Comparison of ENCODE assay signal across 31 mouse cellular contexts in the genomic region with DNA sequence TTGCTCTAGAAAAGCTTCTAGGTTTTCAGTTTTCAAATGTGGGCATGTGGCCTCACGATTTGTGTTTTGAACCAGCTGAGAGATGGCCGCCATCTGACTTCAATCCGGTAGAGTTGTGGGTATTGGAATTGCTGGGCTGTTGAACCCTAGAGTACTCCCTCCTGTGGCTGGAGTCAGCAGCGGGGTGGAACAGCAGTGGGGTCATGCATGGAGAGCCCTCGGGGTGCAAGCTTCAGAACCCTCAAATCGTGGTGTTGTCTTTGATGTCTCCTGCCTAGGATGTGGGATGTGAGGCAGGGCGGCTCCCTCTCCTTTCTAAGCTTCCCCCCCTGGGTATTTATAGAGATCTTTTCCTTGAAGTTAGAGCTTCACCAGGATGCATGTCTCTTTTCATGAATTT. TPM values are rescaled to one million over a fixed set of nuclear protein-coding genes. Genes with fewer than 3 reads are reported as not detected.
"Had no signal": no experiment of that assay in that cellular context is flagged by ENCODE, and none has a peak within 500 bp of the region (broad histone marks: within the 10 kb centered on the region; RNA-seq: fewer than 3 reads in every experiment).

No protein-coding gene starts in this region.

- H3K4me1 ChIP-seq: heart, embryonic 13.5 days; heart, embryonic 15.5 days; hindbrain, embryonic 13.5 days; hindbrain, embryonic 15.5 days; kidney, embryonic 15.5 days; limb, embryonic 13.5 days; limb, embryonic 15.5 days; liver, embryonic 13.5 days had no signal

- DNase-seq: gastrocnemius, postnatal 14 days; gastrocnemius, postnatal 36 days; heart, adult 2 months; heart, postnatal 14 days; heart, postnatal 36 days; kidney, adult 11 months; kidney, adult 2 months; kidney, adult 9 months; kidney, postnatal 14 days; kidney, postnatal 36 days; layer of hippocampus, adult 9-11 months; layer of hippocampus, postnatal 36 days; left cerebral cortex, postnatal 4 days; liver, embryonic 13.5 days had no signal

- H3K27me3 ChIP-seq: heart, embryonic 13.5 days; heart, embryonic 15.5 days; hindbrain, embryonic 13.5 days; hindbrain, embryonic 15.5 days; kidney, embryonic 15.5 days; limb, embryonic 13.5 days; limb, embryonic 15.5 days; liver, embryonic 13.5 days had no signal

- H3K36me3 ChIP-seq: heart, embryonic 13.5 days; heart, embryonic 15.5 days; hindbrain, embryonic 13.5 days; hindbrain, embryonic 15.5 days; kidney, embryonic 15.5 days; limb, embryonic 13.5 days; limb, embryonic 15.5 days; liver, embryonic 13.5 days had no signal

- ATAC-seq: hindbrain, postnatal 0 days; intestine, embryonic 16.5 days had no signal

- H3K4me2 ChIP-seq: heart, embryonic 11.5 days; heart, embryonic 13.5 days; heart, embryonic 15.5 days; hindbrain, embryonic 13.5 days; hindbrain, embryonic 15.5 days; kidney, embryonic 15.5 days; limb, embryonic 13.5 days; limb, embryonic 15.5 days; liver, embryonic 11.5 days; liver, embryonic 13.5 days had no signal

- H3K9ac ChIP-seq: heart, embryonic 13.5 days; heart, embryonic 15.5 days; hindbrain, embryonic 13.5 days; hindbrain, embryonic 15.5 days; kidney, embryonic 15.5 days; limb, embryonic 13.5 days; limb, embryonic 15.5 days; liver, embryonic 13.5 days had no signal

- H3K4me3 ChIP-seq: heart, adult 2 months; heart, embryonic 13.5 days; heart, embryonic 15.5 days; hindbrain, embryonic 13.5 days; hindbrain, embryonic 15.5 days; kidney, embryonic 15.5 days; limb, embryonic 13.5 days; limb, embryonic 15.5 days; liver, embryonic 13.5 days had no signal

- H3K27ac ChIP-seq: heart, adult 2 months; heart, embryonic 13.5 days; heart, embryonic 15.5 days; hindbrain, embryonic 13.5 days; hindbrain, embryonic 15.5 days; hindbrain, postnatal 0 days; kidney, embryonic 15.5 days; kidney, postnatal 0 days; limb, embryonic 13.5 days; limb, embryonic 15.5 days; liver, embryonic 13.5 days had no signal

- H3K9me3 ChIP-seq: heart, embryonic 13.5 days; heart, embryonic 15.5 days; hindbrain, embryonic 13.5 days; hindbrain, embryonic 15.5 days; kidney, embryonic 15.5 days; limb, embryonic 13.5 days; limb, embryonic 15.5 days; liver, embryonic 13.5 days had no signal

RNA-seq across cellular contexts. Expression of a gene that starts 52.7 kb away (rescaled TPM):
- total RNA-seq: gastrocnemius, adult 18-20 months; gastrocnemius, adult 8-10 months; gastrocnemius, postnatal 14 days; gastrocnemius, postnatal 36 days; heart, adult 2 months; heart, postnatal 14 days; heart, postnatal 36 days; hematopoietic stem cell, adult 5-6 weeks had no signal
- polyA plus RNA-seq: gonadal fat pad, adult 2 months; heart, adult 2 months; heart, postnatal 0 days had no signal
